Mouse (Mus musculus): ENCODE data around the gene Trdmt1. TPM values are rescaled to one million over a fixed set of nuclear protein-coding genes. Genes with fewer than 3 reads are reported as not detected.

The Trdmt1 gene
- polyA plus RNA-seq, 1 experiment: 14.3 TPM

DNA sequence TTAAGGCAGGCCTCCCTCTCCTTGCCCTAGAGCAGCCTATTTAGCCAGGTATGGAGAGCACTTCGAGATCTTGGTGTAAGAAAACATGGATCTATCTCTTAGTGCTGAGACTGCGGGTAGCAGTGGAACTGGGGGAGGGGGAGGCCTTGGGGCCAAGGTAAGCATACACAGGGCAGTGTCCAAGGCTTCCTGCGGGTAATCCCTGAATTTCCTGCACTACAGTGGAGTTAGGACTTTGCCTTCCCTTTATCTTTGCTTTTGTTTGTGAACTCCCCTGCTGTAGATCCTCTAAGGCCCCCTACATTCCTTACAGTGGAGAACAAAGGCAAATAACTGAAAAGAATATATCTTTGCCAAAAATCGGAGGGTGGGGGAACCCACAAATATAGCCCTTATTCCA, 29.5 kb downstream of the Trdmt1 start:
- H3K4me1 ChIP-seq (ENCODE audit: control insufficient read depth, insufficient read depth, low read length): no peaks in the 10 kb centered on the region
- TF ChIP-seq CTCF (IDR thresholded peaks at IDR 0.05; ENCODE audit: borderline replicate concordance, insufficient read depth, low read length): no peak
- TF ChIP-seq POLR2A (IDR thresholded peaks at IDR 0.05; ENCODE audit: low read depth, low read length): no peak
- no peak overlapping the region for H3K4me3 ChIP-seq (ENCODE audit: insufficient read depth, low read length)
- H3K27ac ChIP-seq (ENCODE audit: insufficient read depth, low read length): no peak overlapping the region

GRCm38 (mm10) chr2:13502717-13503116, 41.8 kb downstream of the Trdmt1 start:
- Histone ChIP-seq H3K4me3 (ENCODE audit: insufficient read depth, low read length) (no peak overlapping the region), H3K27ac (ENCODE audit: insufficient read depth, low read length) (no peak overlapping the region), H3K4me1 (ENCODE audit: control insufficient read depth, insufficient read depth, low read length) (peaks cover 1% of the 10 kb centered on the region)
- TF ChIP-seq CTCF (IDR thresholded peaks at IDR 0.05; ENCODE audit: borderline replicate concordance, insufficient read depth, low read length) (no peak), POLR2A (IDR thresholded peaks at IDR 0.05; ENCODE audit: low read depth, low read length) (no peak)

GRCm38 (mm10) chr2:13501553-13501952, 42.9 kb downstream of the Trdmt1 start:
- Histone ChIP-seq H3K27ac (ENCODE audit: insufficient read depth, low read length) (no peak overlapping the region), H3K4me3 (ENCODE audit: insufficient read depth, low read length) (no peak overlapping the region), H3K4me1 (ENCODE audit: control insufficient read depth, insufficient read depth, low read length) (peaks cover 5% of the 10 kb centered on the region)
- TF ChIP-seq POLR2A (IDR thresholded peaks at IDR 0.05; ENCODE audit: low read depth, low read length): no peak
- TF ChIP-seq CTCF (IDR thresholded peaks at IDR 0.05; ENCODE audit: borderline replicate concordance, insufficient read depth, low read length): no peak

GRCm38 (mm10) chr2:13500298-13500999, 44.0 kb downstream of the Trdmt1 start:
- Histone ChIP-seq H3K4me1 (ENCODE audit: control insufficient read depth, insufficient read depth, low read length) (peaks cover 5% of the 10 kb centered on the region), H3K27ac (ENCODE audit: insufficient read depth, low read length) (no peak overlapping the region), H3K4me3 (ENCODE audit: insufficient read depth, low read length) (no peak overlapping the region)
- TF ChIP-seq POLR2A (IDR thresholded peaks at IDR 0.05; ENCODE audit: low read depth, low read length) (no peak), CTCF (IDR thresholded peaks at IDR 0.05; ENCODE audit: borderline replicate concordance, insufficient read depth, low read length) (no peak)

DNA sequence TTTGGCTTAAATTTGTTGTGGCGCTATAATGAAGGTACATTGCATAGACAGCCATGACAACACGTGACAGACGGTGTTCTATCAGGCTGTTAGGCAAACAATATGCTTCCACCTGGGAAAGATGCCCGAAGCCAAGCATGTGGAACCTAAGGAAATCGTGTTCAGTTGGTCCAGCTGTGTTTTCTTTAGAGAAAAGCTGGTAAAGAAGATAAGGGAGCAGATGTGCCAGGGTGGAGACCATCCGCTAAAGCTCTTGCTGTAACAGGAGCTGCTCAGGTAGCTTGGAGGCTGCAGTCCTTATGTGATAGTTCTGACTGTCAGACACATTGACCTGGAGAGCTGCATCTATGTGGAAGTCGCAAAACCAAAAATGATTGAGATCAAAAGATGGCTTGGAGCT, 45.3 kb downstream of the Trdmt1 start:
- Histone ChIP-seq H3K4me1 (ENCODE audit: control insufficient read depth, insufficient read depth, low read length) (peaks cover 5% of the 10 kb centered on the region), H3K27ac (ENCODE audit: insufficient read depth, low read length) (no peak overlapping the region), H3K4me3 (ENCODE audit: insufficient read depth, low read length) (no peak overlapping the region)
- no peak for TF ChIP-seq POLR2A (IDR thresholded peaks at IDR 0.05; ENCODE audit: low read depth, low read length)
- no peak for TF ChIP-seq CTCF (IDR thresholded peaks at IDR 0.05; ENCODE audit: borderline replicate concordance, insufficient read depth, low read length)

DNA sequence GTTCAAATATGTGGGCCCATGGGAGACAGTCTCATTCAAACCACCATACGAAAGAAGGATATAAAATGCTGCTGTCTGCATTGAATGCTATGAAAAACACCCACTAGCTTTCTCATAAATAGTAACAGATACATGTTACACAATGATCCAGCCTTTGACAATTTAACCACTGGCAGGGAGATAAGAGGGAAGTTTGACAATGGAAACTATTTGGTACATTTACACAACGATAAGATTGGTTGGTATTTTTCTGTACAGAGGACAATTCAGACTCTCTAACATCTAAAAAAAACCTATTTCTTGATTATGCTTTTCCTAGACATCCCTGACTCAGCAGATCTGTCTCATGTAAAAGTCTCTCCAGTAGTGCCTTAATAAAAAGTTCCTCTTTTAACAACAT, 48.4 kb downstream of the Trdmt1 start:
- Histone ChIP-seq H3K4me1 (ENCODE audit: control insufficient read depth, insufficient read depth, low read length) (peaks cover 8% of the 10 kb centered on the region), H3K4me3 (ENCODE audit: insufficient read depth, low read length) (no peak overlapping the region), H3K27ac (ENCODE audit: insufficient read depth, low read length) (no peak overlapping the region)
- TF ChIP-seq CTCF (IDR thresholded peaks at IDR 0.05; ENCODE audit: borderline replicate concordance, insufficient read depth, low read length) (no peak), POLR2A (IDR thresholded peaks at IDR 0.05; ENCODE audit: low read depth, low read length) (no peak)

- TF ChIP-seq POLR2A (IDR thresholded peaks at IDR 0.05; ENCODE audit: low read depth, low read length) (no peak), CTCF (IDR thresholded peaks at IDR 0.05; ENCODE audit: borderline replicate concordance, insufficient read depth, low read length) (no peak)
- Histone ChIP-seq H3K4me1 (ENCODE audit: control insufficient read depth, insufficient read depth, low read length) (peaks cover 8% of the 10 kb centered on the region), H3K27ac (ENCODE audit: insufficient read depth, low read length) (no peak overlapping the region), H3K4me3 (ENCODE audit: insufficient read depth, low read length) (no peak overlapping the region)
Measured at GRCm38 (mm10) chr2:13492927-13493326, 51.5 kb downstream of the Trdmt1 start.

GRCm38 (mm10) chr2:13491734-13492133, 52.7 kb downstream of the Trdmt1 start, which contains the start of gene Cubn:
TSS of gene Cubn (minus strand) at chr2:13491813.
- TF ChIP-seq CTCF (IDR thresholded peaks at IDR 0.05; ENCODE audit: borderline replicate concordance, insufficient read depth, low read length) (no peak), POLR2A (IDR thresholded peaks at IDR 0.05; ENCODE audit: low read depth, low read length) (no peak)
- Histone ChIP-seq H3K4me1 (ENCODE audit: control insufficient read depth, insufficient read depth, low read length) (peaks cover 3% of the 10 kb centered on the region), H3K27ac (ENCODE audit: insufficient read depth, low read length) (no peak within 1 kb of the TSS), H3K4me3 (ENCODE audit: insufficient read depth, low read length) (no peak within 1 kb of the TSS)

- no peak overlapping the region for H3K4me3 ChIP-seq (ENCODE audit: insufficient read depth, low read length)
- no peak overlapping the region for H3K27ac ChIP-seq (ENCODE audit: insufficient read depth, low read length)
- peaks cover 8% of the 10 kb centered on the region for H3K4me1 ChIP-seq (ENCODE audit: control insufficient read depth, insufficient read depth, low read length)
- no peak for TF ChIP-seq CTCF (IDR thresholded peaks at IDR 0.05; ENCODE audit: borderline replicate concordance, insufficient read depth, low read length)
- no peak for TF ChIP-seq POLR2A (IDR thresholded peaks at IDR 0.05; ENCODE audit: low read depth, low read length)
Measured at GRCm38 (mm10) chr2:13490480-13490879, 54.0 kb downstream of the Trdmt1 start.

GRCm38 (mm10) chr2:13486470-13486869, 58.0 kb downstream of the Trdmt1 start:
- no peak for TF ChIP-seq CTCF (IDR thresholded peaks at IDR 0.05; ENCODE audit: borderline replicate concordance, insufficient read depth, low read length)
- no peak for TF ChIP-seq POLR2A (IDR thresholded peaks at IDR 0.05; ENCODE audit: low read depth, low read length)
- H3K27ac ChIP-seq (ENCODE audit: insufficient read depth, low read length): no peak overlapping the region
- no peak overlapping the region for H3K4me3 ChIP-seq (ENCODE audit: insufficient read depth, low read length)
- H3K4me1 ChIP-seq (ENCODE audit: control insufficient read depth, insufficient read depth, low read length): peaks cover 7% of the 10 kb centered on the region

Measured in embryonic fibroblast, embryonic 13.5 days (primary cell).